Mouse (Mus musculus) splenic B cell, adult 2 months (primary cell): ENCODE data around the gene Rassf8.

Experiments used
- DNase-seq: peaks from one replicate; pipeline ENCODE4 v3.0.0-alpha.2; 2011; ENCODE audit warnings: low read depth, low spot score
- H3K27me3 ChIP-seq: 2 replicates; pipeline ENCODE4 v1.6.1; 2012; ENCODE audit warnings: mild to moderate bottlenecking, low read length, moderate library complexity, mixed read lengths; ENCODE audit not compliant: control insufficient read depth, poor library complexity, insufficient read depth, severe bottlenecking
- H3K36me3 ChIP-seq: 2 replicates; pipeline ENCODE4 v1.6.1; 2012; ENCODE audit warnings: mild to moderate bottlenecking, low read length, moderate library complexity, mixed read lengths; ENCODE audit not compliant: control insufficient read depth, poor library complexity, insufficient read depth, severe bottlenecking

Rassf8 gene

GRCm38 (mm10) chr6:145746132-145746849, at the start of gene Rassf8:
TSS of gene Rassf8 (plus strand) at chr6:145746748.
- H3K27me3 ChIP-seq = no peaks in the 10 kb centered on the region; the same call in none of the 2 replicates
- no peaks in the 10 kb centered on the region for H3K36me3 ChIP-seq
- DNase-seq = peak; percentile 82

- DNase-seq = no peak
- H3K27me3 ChIP-seq = no peaks in the 10 kb centered on the region
- no peaks in the 10 kb centered on the region for H3K36me3 ChIP-seq
Observed at GRCm38 (mm10) chr6:145701021-145701540, 45.5 kb upstream of the Rassf8 start.

GRCm38 (mm10) chr6:145703667-145704066, 42.9 kb upstream of the Rassf8 start:
- DNase-seq = no peak
- no peaks in the 10 kb centered on the region for H3K27me3 ChIP-seq
- no peaks in the 10 kb centered on the region for H3K36me3 ChIP-seq

GRCm38 (mm10) chr6:145709956-145710720, 36.4 kb upstream of the Rassf8 start:
- no peaks in the 10 kb centered on the region for H3K36me3 ChIP-seq
- no peak for DNase-seq
- H3K27me3 ChIP-seq = no peaks in the 10 kb centered on the region

GRCm38 (mm10) chr6:145710797-145711196, 35.8 kb upstream of the Rassf8 start:
- no peaks in the 10 kb centered on the region for H3K36me3 ChIP-seq
- DNase-seq = no peak
- no peaks in the 10 kb centered on the region for H3K27me3 ChIP-seq

- no peaks in the 10 kb centered on the region for H3K27me3 ChIP-seq
- H3K36me3 ChIP-seq = no peaks in the 10 kb centered on the region
- no peak for DNase-seq
Observed at GRCm38 (mm10) chr6:145711320-145711719, 35.2 kb upstream of the Rassf8 start.

- DNase-seq = no peak
- H3K36me3 ChIP-seq = no peaks in the 10 kb centered on the region
- H3K27me3 ChIP-seq = no peaks in the 10 kb centered on the region
Observed at GRCm38 (mm10) chr6:145713241-145714114, 33.1 kb upstream of the Rassf8 start.

- no peak for DNase-seq
- H3K36me3 ChIP-seq = no peaks in the 10 kb centered on the region
- no peaks in the 10 kb centered on the region for H3K27me3 ChIP-seq
Observed at GRCm38 (mm10) chr6:145714131-145714530, 32.4 kb upstream of the Rassf8 start.

GRCm38 (mm10) chr6:145722596-145722995, 24.0 kb upstream of the Rassf8 start:
- Histone ChIP-seq H3K27me3 (no peaks in the 10 kb centered on the region), H3K36me3 (no peaks in the 10 kb centered on the region)
- no peak for DNase-seq

- Histone ChIP-seq H3K36me3 (no peaks in the 10 kb centered on the region), H3K27me3 (no peaks in the 10 kb centered on the region)
- DNase-seq = no peak
Observed at GRCm38 (mm10) chr6:145723131-145723863, 23.3 kb upstream of the Rassf8 start.

GRCm38 (mm10) chr6:145725849-145726248, 20.7 kb upstream of the Rassf8 start:
- no peak for DNase-seq
- Histone ChIP-seq H3K27me3 (no peaks in the 10 kb centered on the region), H3K36me3 (no peaks in the 10 kb centered on the region)

- Histone ChIP-seq H3K27me3 (no peaks in the 10 kb centered on the region), H3K36me3 (no peaks in the 10 kb centered on the region)
- no peak for DNase-seq
Observed at GRCm38 (mm10) chr6:145726986-145727385, 19.6 kb upstream of the Rassf8 start.

GRCm38 (mm10) chr6:145732868-145733267, 13.7 kb upstream of the Rassf8 start:
- no peaks in the 10 kb centered on the region for H3K27me3 ChIP-seq
- DNase-seq = no peak

GRCm38 (mm10) chr6:145733276-145733675, 13.3 kb upstream of the Rassf8 start:
- Histone ChIP-seq H3K27me3 (no peaks in the 10 kb centered on the region), H3K36me3 (no peaks in the 10 kb centered on the region)
- DNase-seq = no peak

More at GRCm38 (mm10) chr6:145732868-145733267, 13.7 kb upstream of the Rassf8 start:
- no peaks in the 10 kb centered on the region for H3K36me3 ChIP-seq
